ENCODE assay signal across 8 mouse cellular contexts in genomic region chr8:105607684-105608083, GRCm38 (mm10). TPM values are rescaled to one million over a fixed set of nuclear protein-coding genes. Genes with fewer than 3 reads are reported as not detected.
DNase-seq lines count a peak whose midpoint lies in the region; ATAC-seq and TF ChIP-seq lines count a peak whose summit lies in the region.

No protein-coding gene starts in this region.

- H3K4me3 ChIP-seq in intestine, postnatal 0 days (ENCODE audit: low read depth, low read length): no peak overlapping the region
- no peak overlapping the region for H3K4me3 ChIP-seq in intestine, embryonic 16.5 days (ENCODE audit: low read length)
- no peak overlapping the region; the same call in 1 of the 2 replicates for H3K4me3 ChIP-seq in embryonic facial prominence, embryonic 10.5 days

- H3K27me3 ChIP-seq in intestine, postnatal 0 days (replicated peaks; ENCODE audit: control insufficient read depth, insufficient read depth, low read length): peaks cover 4% of the 10 kb centered on the region; the same call in 1 of the 2 replicates
- 0 out of 2 replicates have a peak, but pooled peaks cover 2% of the 10 kb centered on the region for H3K27me3 ChIP-seq in intestine, embryonic 16.5 days (replicated peaks; ENCODE audit: control insufficient read depth, insufficient read depth, low read length)
- peaks cover 31% of the 10 kb centered on the region for H3K27me3 ChIP-seq in embryonic facial prominence, embryonic 10.5 days (replicated peaks; ENCODE audit: low read depth, poor library complexity, severe bottlenecking)

- H3K9me3 ChIP-seq in intestine, postnatal 0 days (ENCODE audit: control insufficient read depth): no peaks in the 10 kb centered on the region
- H3K9me3 ChIP-seq in intestine, embryonic 16.5 days (ENCODE audit: control insufficient read depth, low read length): no peaks in the 10 kb centered on the region
- no peaks in the 10 kb centered on the region for H3K9me3 ChIP-seq in embryonic facial prominence, embryonic 10.5 days

- DNase-seq in MEL-GATA-1-ER (ENCODE audit: extremely low read depth, low read depth): peak; percentile 75
- peak; percentile 46 for DNase-seq in embryonic facial prominence, embryonic 10.5 days (ENCODE audit: low spot score)
- DNase-seq in kidney, postnatal 14 days: peak; percentile 57
- no peak for DNase-seq in urinary bladder, postnatal 10 days (ENCODE audit: low spot score)

- H3K9ac ChIP-seq in intestine, postnatal 0 days (ENCODE audit: low read depth, low read length): no peak overlapping the region
- H3K9ac ChIP-seq in intestine, embryonic 16.5 days (ENCODE audit: low read depth, low read length): no peak overlapping the region

- 38% methylated on average over 4 of the region's 4 CpGs for WGBS in intestine, postnatal 0 days
- 38% methylated on average over 4 of the region's 4 CpGs for WGBS in intestine, embryonic 16.5 days
- WGBS in embryonic facial prominence, embryonic 10.5 days: 25% methylated on average over 4 of the region's 4 CpGs

- TF ChIP-seq CTCF in intestine, postnatal 0 days (IDR thresholded peaks at IDR 0.05; ENCODE audit: low read depth): peak; percentile 67

- H3K36me3 ChIP-seq in intestine, postnatal 0 days (ENCODE audit: control insufficient read depth, insufficient read depth): no peaks in the 10 kb centered on the region
- no peaks in the 10 kb centered on the region for H3K36me3 ChIP-seq in intestine, embryonic 16.5 days (ENCODE audit: control insufficient read depth, insufficient read depth, low read length)
- no peaks in the 10 kb centered on the region for H3K36me3 ChIP-seq in embryonic facial prominence, embryonic 10.5 days (replicated peaks)

- H3K27ac ChIP-seq in intestine, postnatal 0 days (ENCODE audit: low read depth, low read length): no peak overlapping the region
- H3K27ac ChIP-seq in intestine, embryonic 16.5 days (ENCODE audit: low read length): no peak overlapping the region
- no peak overlapping the region for H3K27ac ChIP-seq in embryonic facial prominence, embryonic 10.5 days (replicated peaks)

- no peak overlapping the region for H3K4me2 ChIP-seq in intestine, postnatal 0 days (replicated peaks; ENCODE audit: low read depth)
- no peak overlapping the region for H3K4me2 ChIP-seq in intestine, embryonic 16.5 days (ENCODE audit: low read depth, low read length)

- 0 out of 2 replicates have a peak, but pooled peaks cover 2% of the 10 kb centered on the region for H3K4me1 ChIP-seq in intestine, postnatal 0 days (replicated peaks; ENCODE audit: control insufficient read depth, insufficient read depth, low read length)
- H3K4me1 ChIP-seq in intestine, embryonic 16.5 days (ENCODE audit: control insufficient read depth, insufficient read depth, low read length): peaks cover 19% of the 10 kb centered on the region
- peaks cover 39% of the 10 kb centered on the region for H3K4me1 ChIP-seq in embryonic facial prominence, embryonic 10.5 days

- no peak for ATAC-seq in intestine, postnatal 0 days
- no peak for ATAC-seq in intestine, embryonic 16.5 days
- peak; percentile 25; the same call in 1 of the 2 replicates for ATAC-seq in monocyte, adult 5-6 weeks (replicated peaks; ENCODE audit: insufficient number of reproducible peaks, low FRiP score, low TSS enrichment, poor library complexity, severe bottlenecking)
- no peak for ATAC-seq in erythroblast, adult 5-6 weeks (replicated peaks; ENCODE audit: low FRiP score, poor library complexity, severe bottlenecking)

RNA-seq across cellular contexts. Expression of gene Ripor1, which starts 2.6 kb away (rescaled TPM):
- polyA plus RNA-seq in intestine, postnatal 0 days (2015; fragmentation: Nextera tagmentation; extraction: Ambion mirVana): 10.2 and 10.3 TPM in 2 replicates
- 17.1 and 17.8 TPM in 2 replicates for polyA plus RNA-seq in intestine, embryonic 16.5 days (2015; fragmentation: Nextera tagmentation; extraction: Ambion mirVana)
- polyA plus RNA-seq in embryonic facial prominence, embryonic 10.5 days (2016; fragmentation: Nextera tagmentation; extraction: Ambion mirVana): 13.5 and 15.9 TPM in 2 replicates
- total RNA-seq in monocyte, adult 5-6 weeks (2017): 0.64 to 6.4 TPM (median 1.2 TPM) in 3 replicates
- 16.3 and 17.6 TPM in 2 replicates for total RNA-seq in erythroblast, adult 5-6 weeks (2015; ENCODE audit: low replicate concordance)
- total RNA-seq in erythroblast, adult 5-6 weeks (2017; ENCODE audit: low replicate concordance): 1.7 and 2.6 TPM in 2 replicates

RNA-seq across cellular contexts. Expression of gene Ctcf, which starts 28.7 kb away (rescaled TPM):
- 42.2 and 44.7 TPM in 2 replicates for polyA plus RNA-seq in intestine, postnatal 0 days (2015; fragmentation: Nextera tagmentation; extraction: Ambion mirVana)
- polyA plus RNA-seq in intestine, embryonic 16.5 days (2015; fragmentation: Nextera tagmentation; extraction: Ambion mirVana): 73.7 and 86.4 TPM in 2 replicates
- 136 and 137 TPM in 2 replicates for polyA plus RNA-seq in embryonic facial prominence, embryonic 10.5 days (2016; fragmentation: Nextera tagmentation; extraction: Ambion mirVana)
- 75.1 to 125 TPM (median 91.9 TPM) in 3 replicates for total RNA-seq in monocyte, adult 5-6 weeks (2017)
- total RNA-seq in erythroblast, adult 5-6 weeks (2015; ENCODE audit: low replicate concordance): 51.6 and 81.5 TPM in 2 replicates
- 68.8 and 99.5 TPM in 2 replicates for total RNA-seq in erythroblast, adult 5-6 weeks (2017; ENCODE audit: low replicate concordance)

RNA-seq across cellular contexts. Expression of gene Agrp, which starts 29.5 kb away (rescaled TPM):
- polyA plus RNA-seq in intestine, postnatal 0 days (2015; fragmentation: Nextera tagmentation; extraction: Ambion mirVana): 0.43 and 1.1 TPM in 2 replicates
- polyA plus RNA-seq in intestine, embryonic 16.5 days (2015; fragmentation: Nextera tagmentation; extraction: Ambion mirVana): 0.66 and 0.92 TPM in 2 replicates
- polyA plus RNA-seq in embryonic facial prominence, embryonic 10.5 days (2016; fragmentation: Nextera tagmentation; extraction: Ambion mirVana): 0.59 and 0.64 TPM in 2 replicates
- 3.6 to 4.9 TPM in 2 of 3 replicates, not detected in the other for total RNA-seq in monocyte, adult 5-6 weeks (2017)
- not detected in 2 replicates for total RNA-seq in erythroblast, adult 5-6 weeks (2015; ENCODE audit: low replicate concordance)
- not detected in 2 replicates for total RNA-seq in erythroblast, adult 5-6 weeks (2017; ENCODE audit: low replicate concordance)

RNA-seq across cellular contexts. Expression of gene Atp6v0d1, which starts 41.8 kb away (rescaled TPM):
- 140 and 151 TPM in 2 replicates for polyA plus RNA-seq in intestine, postnatal 0 days (2015; fragmentation: Nextera tagmentation; extraction: Ambion mirVana)
- 115 and 125 TPM in 2 replicates for polyA plus RNA-seq in intestine, embryonic 16.5 days (2015; fragmentation: Nextera tagmentation; extraction: Ambion mirVana)
- polyA plus RNA-seq in embryonic facial prominence, embryonic 10.5 days (2016; fragmentation: Nextera tagmentation; extraction: Ambion mirVana): 64.7 and 64.9 TPM in 2 replicates
- total RNA-seq in monocyte, adult 5-6 weeks (2017): 62.8 to 77.2 TPM (median 68.8 TPM) in 3 replicates
- total RNA-seq in erythroblast, adult 5-6 weeks (2015; ENCODE audit: low replicate concordance): 72.8 and 90.9 TPM in 2 replicates
- 46.0 and 50.9 TPM in 2 replicates for total RNA-seq in erythroblast, adult 5-6 weeks (2017; ENCODE audit: low replicate concordance)
